Mouse (Mus musculus) bone marrow, adult 2 months (tissue): Measurements from ENCODE around the gene Pitpnm3. TPM values are rescaled to one million over a fixed set of nuclear protein-coding genes. Genes with fewer than 3 reads are reported as not detected.

Experiments used
- H3K27ac ChIP-seq: fragments of 200-500 bp; 2 replicates; pipeline ENCODE4 v1.5.1; 2012; ENCODE audit warnings: low read depth, mild to moderate bottlenecking, control low read depth, inconsistent platforms, low read length; ENCODE audit not compliant: control insufficient read depth, poor library complexity, insufficient read depth
- H3K4me1 ChIP-seq: fragments of 200-500 bp; 2 replicates; pipeline ENCODE4 v1.6.1; 2011; ENCODE audit warnings: low read length; ENCODE audit not compliant: control insufficient read depth, insufficient read depth
- H3K4me3 ChIP-seq: fragments of 200-500 bp; replicated peaks from 2 replicates; pipeline ENCODE3; 2011; ENCODE audit warnings: mild to moderate bottlenecking, low read depth, low read length, control low read depth; ENCODE audit not compliant: control insufficient read depth
- CTCF ChIP-seq: fragments of 200-500 bp; IDR thresholded peaks from 2 replicates; pipeline ENCODE4 v1.5.1; 2011; ENCODE audit warnings: low read length, control low read depth; ENCODE audit not compliant: control insufficient read depth, insufficient read depth
- POLR2A ChIP-seq: fragments of 200-500 bp; IDR thresholded peaks from 2 replicates; pipeline ENCODE4 v1.6.1; 2011; ENCODE audit warnings: low read depth, mild to moderate bottlenecking, control low read depth, low read length, borderline replicate concordance; ENCODE audit not compliant: control insufficient read depth
- WGBS: fragments of 180-500 bp; shearing (Covaris S2); methylation state at CpG from one replicate; pipeline ENCODE4 v1.1.7; 2018; 5-methylcytosine and 5-hydroxymethylcytosine counted together
- polyA plus RNA-seq: library from polyadenylated mRNA; stranded (reverse); fragments of >200 nt; gene quantifications from 2 replicates; pipeline ENCODE4 v1.2.4, GENCODE M21; 2011; ENCODE audit warnings: low replicate concordance; ENCODE audit not compliant: missing spikeins, insufficient read depth, insufficient read length

Pitpnm3 gene
- polyA plus RNA-seq, 1 experiment = not detected

GRCm38 (mm10) chr11:72048730-72049129, 86.8 kb downstream of the Pitpnm3 start:
- no peak overlapping the region for H3K27ac ChIP-seq
- H3K4me1 ChIP-seq = no peaks in the 10 kb centered on the region; the same call in 1 of the 2 replicates
- 77% methylated on average over 6 of the region's 6 CpGs for WGBS
- TF ChIP-seq CTCF (no peak), POLR2A (no peak)
- H3K4me3 ChIP-seq = no peak overlapping the region

- Histone ChIP-seq H3K27ac (no peak overlapping the region), H3K4me1 (peaks cover 2% of the 10 kb centered on the region; the same call in 1 of the 2 replicates), H3K4me3 (no peak overlapping the region)
- WGBS = 73% methylated on average over 3 of the region's 3 CpGs
- TF ChIP-seq POLR2A (no peak), CTCF (no peak)
Measured at GRCm38 (mm10) chr11:72044231-72044630, 91.3 kb downstream of the Pitpnm3 start.

DNA sequence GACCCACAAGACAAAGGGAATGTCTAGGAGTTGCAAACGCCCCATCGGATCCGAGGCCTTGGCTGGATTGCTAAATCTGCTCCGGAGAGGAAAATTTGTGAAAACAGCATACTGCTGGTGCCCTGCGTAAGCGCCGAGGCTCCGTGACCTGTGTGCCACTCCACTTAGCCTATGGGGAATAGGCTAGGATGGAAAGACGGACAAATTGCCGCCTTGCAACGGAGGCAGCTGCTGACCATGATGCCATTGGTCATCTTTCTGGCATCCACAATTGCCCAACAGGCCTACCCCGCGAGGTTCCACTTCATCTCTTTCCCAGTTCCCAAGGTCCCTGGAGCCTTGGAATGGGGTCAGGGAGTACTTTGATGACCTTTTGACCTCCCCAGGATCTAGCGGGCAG, 92.9 kb downstream of the Pitpnm3 start:
- Histone ChIP-seq H3K4me3 (peak overlapping the region; percentile 97), H3K27ac (no peak overlapping the region), H3K4me1 (peaks cover 2% of the 10 kb centered on the region; the same call in 1 of the 2 replicates)
- WGBS = 9% methylated on average over 14 of the region's 14 CpGs
- TF ChIP-seq CTCF (no peak), POLR2A (no peak)

GRCm38 (mm10) chr11:72041768-72042607, 93.6 kb downstream of the Pitpnm3 start, which contains the start of gene Pimreg:
TSS of gene Pimreg (plus strand) at chr11:72042032.
- TF ChIP-seq POLR2A (peak; percentile 45; the same call in 1 of the 2 replicates), CTCF (no peak)
- Histone ChIP-seq H3K4me3 (peak within 1 kb of the TSS; percentile 97), H3K4me1 (peaks cover 2% of the 10 kb centered on the region; the same call in 1 of the 2 replicates), H3K27ac (peak within 1 kb of the TSS; percentile 68)
- under 1% methylated on average over 52 of the region's 52 CpGs for WGBS

GRCm38 (mm10) chr11:72041290-72041767, 94.2 kb downstream of the Pitpnm3 start:
- Histone ChIP-seq H3K27ac (peak overlapping the region; percentile 68; the same call in 1 of the 2 replicates), H3K4me3 (peak overlapping the region; percentile 97), H3K4me1 (peaks cover 2% of the 10 kb centered on the region; the same call in 1 of the 2 replicates)
- WGBS = 4% methylated on average over 6 of the region's 6 CpGs
- TF ChIP-seq POLR2A (no peak), CTCF (no peak)

DNA sequence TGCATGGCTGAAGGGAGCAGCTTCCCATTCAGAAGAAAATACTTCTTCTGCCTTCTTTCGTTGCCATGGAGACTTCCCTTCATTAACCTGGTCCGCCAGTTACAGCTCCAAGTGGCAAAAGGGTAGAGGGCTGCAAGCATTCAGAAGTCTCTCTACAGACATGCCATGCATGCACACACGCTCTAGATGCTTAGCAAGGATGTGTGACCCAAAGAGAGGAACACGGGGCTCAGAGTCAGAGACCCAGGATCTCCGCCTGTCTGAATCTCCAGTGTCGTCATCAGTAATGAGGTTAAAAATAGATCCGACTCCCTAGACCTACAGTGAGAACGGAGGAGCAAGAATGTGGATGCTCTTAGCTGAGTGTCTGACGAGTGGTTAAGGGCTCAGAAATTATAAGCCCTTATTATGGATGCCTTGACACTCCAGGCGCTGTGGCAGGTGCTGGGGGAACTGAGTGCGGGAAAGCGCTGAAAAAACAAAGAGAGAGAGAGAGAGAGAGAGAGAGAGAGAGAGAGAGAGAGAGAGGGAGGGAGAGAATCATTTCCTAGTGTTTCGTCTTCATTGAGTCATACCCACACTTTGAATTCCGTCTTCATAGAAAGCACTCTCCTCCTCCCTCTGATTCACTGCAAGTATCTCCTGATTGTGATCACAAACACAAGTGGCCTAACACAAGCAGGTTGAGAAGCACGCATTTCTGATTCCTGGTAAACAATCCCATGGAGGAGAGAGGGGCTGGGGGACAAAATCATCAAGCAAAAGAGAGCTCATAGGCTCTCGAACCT, 95.8 kb downstream of the Pitpnm3 start:
- peaks cover 2% of the 10 kb centered on the region; the same call in 1 of the 2 replicates for H3K4me1 ChIP-seq
- TF ChIP-seq CTCF (no peak), POLR2A (no peak)
- no peak overlapping the region for H3K27ac ChIP-seq
- WGBS = 73% methylated on average over 16 of the region's 16 CpGs
- H3K4me3 ChIP-seq = no peak overlapping the region

DNA sequence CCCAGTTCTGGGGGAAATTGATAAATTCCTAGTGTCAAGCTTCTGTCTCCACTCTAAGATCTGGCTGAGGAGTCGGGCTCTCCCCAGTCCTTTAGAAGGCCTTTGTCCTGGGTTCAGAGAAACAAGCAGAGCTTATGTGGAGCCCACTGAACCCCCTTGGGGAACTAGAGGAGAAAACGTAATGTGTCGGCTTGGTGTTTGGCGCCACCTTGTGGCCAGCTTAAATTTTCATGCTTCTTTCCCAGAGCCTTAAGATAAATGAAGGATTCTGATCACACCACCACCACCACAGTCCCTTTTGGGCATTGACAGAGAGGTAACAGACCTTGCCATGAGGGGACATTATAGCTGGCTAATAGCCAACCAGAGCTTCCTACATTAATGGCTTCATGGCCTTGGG, 97.6 kb downstream of the Pitpnm3 start:
- Histone ChIP-seq H3K4me1 (peaks cover 2% of the 10 kb centered on the region; the same call in 1 of the 2 replicates), H3K4me3 (no peak overlapping the region), H3K27ac (no peak overlapping the region)
- WGBS = 2% methylated on average over 4 of the region's 4 CpGs
- TF ChIP-seq POLR2A (no peak), CTCF (peak; percentile 72)

DNA sequence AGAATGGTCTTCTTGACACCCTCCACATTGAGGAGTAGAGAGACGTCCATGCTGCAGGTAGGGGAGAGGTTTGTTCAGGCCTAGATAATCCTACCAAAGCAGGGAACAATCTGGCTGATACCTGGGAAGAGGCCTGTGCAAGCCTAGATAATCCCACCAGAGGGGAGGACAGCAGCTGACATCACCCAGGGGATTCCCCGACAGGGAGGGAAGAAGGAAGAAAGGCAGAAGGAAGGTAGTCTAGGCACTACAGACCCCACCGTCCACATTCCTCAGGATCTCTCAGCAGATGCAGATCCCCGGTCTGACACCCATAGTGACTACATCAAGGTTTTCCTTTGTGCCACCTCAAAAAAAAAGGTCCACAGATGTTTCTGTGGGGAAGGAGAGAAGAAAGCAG, 98.2 kb downstream of the Pitpnm3 start, which contains the start of gene Aipl1:
Gene Aipl1, minus strand, starts transcription at position 101 of the 400 bp plus-strand sequence.
- WGBS = 52% methylated on average over 4 of the region's 4 CpGs
- TF ChIP-seq CTCF (no peak), POLR2A (no peak)

More for the DNA sequence above, 98.2 kb downstream of the Pitpnm3 start, which contains the start of gene Aipl1:
- Histone ChIP-seq H3K27ac (no peak within 1 kb of the TSS), H3K4me3 (no peak within 1 kb of the TSS), H3K4me1 (no peaks in the 10 kb centered on the region; the same call in 1 of the 2 replicates)
